Mouse (Mus musculus): Measurements from ENCODE around the gene Procr.

DNA sequence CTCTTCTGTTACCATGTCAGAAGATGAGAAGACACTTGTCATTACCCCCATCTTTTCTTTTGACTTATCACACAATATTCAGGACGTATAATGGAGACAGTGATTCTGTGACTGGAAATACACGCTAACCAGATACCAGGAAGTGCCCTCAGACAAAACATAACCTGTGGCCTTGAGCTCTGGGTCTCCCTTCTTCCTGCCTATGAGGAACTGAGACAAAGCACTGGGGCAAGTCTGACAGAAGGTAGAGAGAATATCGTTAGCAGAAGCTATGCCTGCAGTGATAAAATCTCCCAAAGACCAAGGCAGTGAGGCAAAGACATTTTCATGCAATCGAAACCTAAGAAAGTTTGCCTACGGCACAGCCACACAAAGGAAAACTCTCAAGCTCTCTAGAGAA lies 30.3 kb upstream of the Procr start:
- no peak for TF ChIP-seq CTCF (IDR thresholded peaks at IDR 0.05; ENCODE audit: control insufficient read depth, insufficient read depth, insufficient read length)
- TF ChIP-seq CEBPB (IDR thresholded peaks at IDR 0.05; ENCODE audit: low read depth), result no peak
- no peak for TF ChIP-seq USF1 (IDR thresholded peaks at IDR 0.05; ENCODE audit: low read depth)
- TF ChIP-seq MYOG (IDR thresholded peaks at IDR 0.05; ENCODE audit: control insufficient read depth, extremely low read depth, insufficient read length), result no peak
- TF ChIP-seq MYOD1 (IDR thresholded peaks at IDR 0.05; ENCODE audit: control insufficient read depth, insufficient read length, low read depth), result no peak
- no peak for TF ChIP-seq MAX (IDR thresholded peaks at IDR 0.05)
